Mouse (Mus musculus) small intestine, adult 2 months (tissue): ENCODE measurements at regions not wholly inside any gene's neighbourhood (a gene's known extent, or its start where the extent isn't known, plus 50 kb on each side); places are given as distances from the start of the nearest gene placed in this dataset.

ENCODE experiments used
- H3K27ac ChIP-seq: fragments of 200-500 bp; 2 replicates; pipeline ENCODE4 v1.5.1; 2012; ENCODE audit warnings: low read depth, low read length, control low read depth, inconsistent platforms; ENCODE audit not compliant: insufficient read depth
- H3K27me3 ChIP-seq: fragments of 200-500 bp; 2 replicates; pipeline ENCODE4 v1.6.1; 2012; ENCODE audit warnings: mild to moderate bottlenecking, moderate library complexity, low read length, inconsistent platforms; ENCODE audit not compliant: control insufficient read depth, insufficient read depth
- H3K36me3 ChIP-seq: fragments of 200-500 bp; 2 replicates; pipeline ENCODE4 v1.6.1; 2012; ENCODE audit warnings: mild to moderate bottlenecking, low read length, control low read depth, inconsistent platforms; ENCODE audit not compliant: control insufficient read depth, insufficient read depth
- H3K4me1 ChIP-seq: fragments of 200-500 bp; 2 replicates; pipeline ENCODE4 v1.6.1; 2012; ENCODE audit warnings: low read length, inconsistent platforms, mixed read lengths; ENCODE audit not compliant: control insufficient read depth, insufficient read depth, insufficient read length
- H3K4me3 ChIP-seq: fragments of 200-500 bp; 2 replicates; pipeline ENCODE4 v1.5.1; 2012; ENCODE audit warnings: low read depth, mild to moderate bottlenecking, control low read depth, inconsistent platforms, low read length, moderate library complexity
- CTCF ChIP-seq: fragments of 200-500 bp; IDR thresholded peaks from 2 replicates; pipeline ENCODE4 v1.5.1; 2012; ENCODE audit warnings: low read depth, mild to moderate bottlenecking, control low read depth, inconsistent platforms, low read length, moderate library complexity, mixed read lengths; ENCODE audit not compliant: insufficient replicate concordance, insufficient read length; ENCODE audit errors: extremely low read depth
- POLR2A ChIP-seq: fragments of 200-500 bp; IDR thresholded peaks from 2 replicates; pipeline ENCODE4 v1.6.1; 2012; ENCODE audit warnings: low read depth, mild to moderate bottlenecking, control low read depth, inconsistent platforms, low read length, moderate library complexity
- WGBS: fragments of 180-500 bp; shearing (Covaris S2); methylation state at CpG from one replicate; pipeline ENCODE4 v1.1.7; 2018; 5-methylcytosine and 5-hydroxymethylcytosine counted together

DNA sequence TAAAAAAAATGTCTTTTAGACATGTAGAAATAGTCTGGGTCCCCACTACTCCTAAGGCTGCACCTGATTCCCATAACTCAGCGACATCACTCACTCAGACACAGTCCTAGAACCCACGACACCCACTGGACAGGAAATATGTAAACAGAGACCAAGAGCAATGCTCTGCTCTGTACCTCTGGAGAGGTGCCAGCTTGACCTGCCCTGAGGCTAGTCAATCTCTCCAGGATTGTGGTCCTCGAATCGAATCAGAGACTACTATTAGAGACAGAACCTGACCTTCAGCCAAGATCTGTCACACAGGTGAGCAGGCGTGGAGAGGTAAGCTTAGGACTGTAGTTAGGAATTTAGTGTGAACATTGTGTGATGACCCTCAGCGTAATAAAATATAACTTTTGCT lies 152.7 kb downstream of the Mycn start:
- H3K27ac ChIP-seq = peak overlapping the region; percentile 64
- H3K4me1 ChIP-seq = peaks cover 14% of the 10 kb centered on the region
- H3K4me3 ChIP-seq = no peak overlapping the region
- H3K36me3 ChIP-seq = no peaks in the 10 kb centered on the region
- no peak for TF ChIP-seq POLR2A
- H3K27me3 ChIP-seq = no peaks in the 10 kb centered on the region; the same call in 1 of the 2 replicates
- WGBS = 54% methylated on average over 6 of the region's 6 CpGs

DNA sequence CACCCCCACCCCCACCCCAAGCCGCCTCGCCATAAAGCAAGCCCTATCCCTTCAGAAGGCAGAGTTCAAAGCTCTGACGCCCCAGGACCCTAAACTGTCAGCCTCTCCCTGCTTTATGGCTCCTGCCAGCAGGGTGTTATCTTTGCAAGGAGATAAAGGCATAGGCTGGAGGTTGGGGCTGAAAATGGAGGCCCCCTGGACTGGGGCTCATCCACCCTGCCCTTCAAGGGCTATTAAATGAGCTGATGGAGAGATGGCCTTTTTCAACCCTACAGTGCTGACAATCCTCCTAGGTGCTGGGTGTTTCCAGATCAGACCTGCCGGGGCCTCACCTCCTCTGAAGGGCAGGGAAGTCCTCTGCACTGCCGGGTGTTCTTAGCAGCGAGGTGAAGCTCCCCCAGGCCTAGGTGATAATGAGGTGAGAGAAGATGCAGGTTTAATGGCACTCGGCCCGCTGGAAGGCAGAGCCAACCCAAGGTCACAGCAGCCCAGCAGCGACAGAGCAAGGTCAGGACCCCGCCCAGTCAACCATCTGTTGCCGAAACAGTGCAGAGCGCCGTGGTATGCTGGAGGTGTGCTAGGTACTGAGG lies 153.4 kb downstream of the Mycn start:
- TF ChIP-seq POLR2A (no peak), CTCF (no peak)
- peaks cover 10% of the 10 kb centered on the region for H3K4me1 ChIP-seq
- H3K36me3 ChIP-seq = no peaks in the 10 kb centered on the region
- WGBS = 25% methylated on average over 13 of the region's 13 CpGs
- no peak overlapping the region for H3K4me3 ChIP-seq
- peak overlapping the region; percentile 64 for H3K27ac ChIP-seq
- H3K27me3 ChIP-seq = no peaks in the 10 kb centered on the region; the same call in 1 of the 2 replicates

DNA sequence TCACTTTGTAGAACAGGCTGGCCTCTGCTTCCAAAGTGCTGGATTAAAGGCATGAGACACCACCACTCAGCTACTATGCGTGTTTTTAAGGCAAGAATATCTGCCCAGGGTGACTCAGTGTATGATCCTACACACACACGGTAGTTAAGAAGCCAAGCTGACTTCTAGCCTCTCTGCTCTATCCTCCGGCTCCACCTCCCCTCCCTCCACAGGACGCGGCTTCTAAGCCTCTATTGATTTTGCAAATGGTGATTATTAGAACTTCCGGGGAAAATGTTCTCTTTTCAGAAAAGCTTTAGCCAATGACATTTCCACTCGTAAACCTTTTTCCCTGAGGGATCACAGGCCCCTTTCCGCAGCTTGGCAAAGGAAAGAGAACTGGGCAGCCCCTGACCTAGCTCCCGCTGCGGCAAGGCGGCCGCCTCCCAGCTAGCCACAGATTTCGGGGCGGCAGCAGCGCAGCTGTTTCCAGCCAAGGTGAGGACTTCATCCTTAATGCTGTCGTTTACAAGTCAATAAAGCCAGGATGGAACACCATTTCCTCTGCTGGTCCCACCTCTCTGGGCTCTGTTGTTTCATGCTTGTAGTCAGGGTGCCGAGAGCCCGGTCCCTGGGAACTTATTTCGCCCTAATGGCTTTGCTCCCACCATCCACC lies 154.0 kb downstream of the Mycn start:
- Histone ChIP-seq H3K4me1 (peaks cover 10% of the 10 kb centered on the region), H3K4me3 (peak overlapping the region; percentile 30), H3K27me3 (no peaks in the 10 kb centered on the region; the same call in 1 of the 2 replicates), H3K27ac (peak overlapping the region; percentile 77), H3K36me3 (no peaks in the 10 kb centered on the region)
- 17% methylated on average over 19 of the region's 19 CpGs for WGBS
- TF ChIP-seq POLR2A (no peak), CTCF (no peak)

DNA sequence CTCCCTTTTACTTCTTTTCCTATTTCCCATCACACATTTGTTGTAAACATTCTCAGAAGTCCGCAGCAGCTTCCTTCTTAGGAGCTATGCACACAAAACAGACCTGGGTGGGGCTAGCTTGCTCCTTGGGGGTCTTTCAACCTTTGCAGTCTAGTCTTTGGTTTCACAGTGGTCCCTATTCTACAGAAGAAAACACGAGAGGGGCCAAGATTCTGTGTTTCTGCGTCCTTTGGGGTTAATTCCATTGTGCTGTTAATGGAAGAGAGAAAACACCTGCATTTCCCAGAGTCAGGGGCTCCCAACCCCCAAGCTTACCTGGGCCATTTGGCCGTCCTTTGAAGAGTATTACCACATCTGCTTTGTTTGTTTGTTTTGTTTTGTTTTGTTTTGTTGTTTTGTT lies 154.6 kb downstream of the Mycn start:
- H3K27ac ChIP-seq = peak overlapping the region; percentile 77

DNA sequence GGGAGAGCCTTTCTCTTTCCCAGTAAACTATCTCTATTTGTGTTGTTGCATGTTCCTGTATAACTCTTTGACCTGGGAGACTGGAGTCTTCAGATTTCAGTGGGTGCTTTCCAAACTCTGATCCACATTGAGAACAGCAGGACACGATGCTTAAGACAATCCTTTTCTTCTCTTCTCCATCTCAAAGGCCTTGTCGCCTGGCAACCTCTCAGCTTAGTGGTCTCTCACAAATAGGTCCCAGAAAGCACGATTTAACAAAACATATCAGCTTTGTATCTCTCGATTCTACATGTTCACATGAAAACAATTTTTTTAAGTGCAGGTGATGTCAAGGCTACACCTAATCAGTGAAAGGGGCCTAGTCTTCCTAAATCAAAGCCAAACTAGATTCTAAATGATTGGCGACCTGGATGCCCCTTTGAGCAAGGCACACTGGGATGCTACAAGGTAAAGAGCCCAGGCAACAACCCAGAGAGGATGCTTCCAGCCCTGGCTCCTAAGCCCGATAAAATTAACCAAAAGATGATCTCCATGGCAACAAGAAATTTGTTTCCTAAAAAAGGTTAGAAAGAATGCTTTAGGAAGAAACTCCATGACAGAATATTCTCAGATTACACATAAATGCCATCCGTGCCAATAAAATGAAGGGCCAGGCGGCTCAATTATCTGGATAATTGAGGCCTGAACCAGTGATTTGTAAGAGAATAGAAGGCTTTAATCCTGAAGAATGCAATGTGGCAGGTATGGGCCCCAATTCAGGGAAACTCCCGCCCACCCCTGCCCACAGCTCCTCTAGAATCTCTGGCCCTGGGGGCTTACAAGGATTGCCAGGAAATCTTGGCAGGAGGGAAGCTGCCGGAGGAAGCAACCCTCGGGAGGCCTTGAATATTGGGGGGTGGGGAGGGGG lies 157.8 kb downstream of the Mycn start:
- Histone ChIP-seq H3K27ac (no peak overlapping the region), H3K36me3 (no peaks in the 10 kb centered on the region), H3K4me1 (peaks cover 17% of the 10 kb centered on the region), H3K4me3 (no peak overlapping the region), H3K27me3 (no peaks in the 10 kb centered on the region)
- 90% methylated on average over 11 of the region's 11 CpGs for WGBS
- TF ChIP-seq CTCF = no peak
- TF ChIP-seq POLR2A = no peak

More for the DNA sequence above, 154.6 kb downstream of the Mycn start:
- TF ChIP-seq POLR2A (no peak), CTCF (no peak)
- H3K4me3 ChIP-seq = no peak overlapping the region
- H3K27me3 ChIP-seq = no peaks in the 10 kb centered on the region; the same call in 1 of the 2 replicates
- peaks cover 11% of the 10 kb centered on the region for H3K4me1 ChIP-seq
- H3K36me3 ChIP-seq = no peaks in the 10 kb centered on the region
- 44% methylated on average over 4 of the region's 4 CpGs for WGBS

DNA sequence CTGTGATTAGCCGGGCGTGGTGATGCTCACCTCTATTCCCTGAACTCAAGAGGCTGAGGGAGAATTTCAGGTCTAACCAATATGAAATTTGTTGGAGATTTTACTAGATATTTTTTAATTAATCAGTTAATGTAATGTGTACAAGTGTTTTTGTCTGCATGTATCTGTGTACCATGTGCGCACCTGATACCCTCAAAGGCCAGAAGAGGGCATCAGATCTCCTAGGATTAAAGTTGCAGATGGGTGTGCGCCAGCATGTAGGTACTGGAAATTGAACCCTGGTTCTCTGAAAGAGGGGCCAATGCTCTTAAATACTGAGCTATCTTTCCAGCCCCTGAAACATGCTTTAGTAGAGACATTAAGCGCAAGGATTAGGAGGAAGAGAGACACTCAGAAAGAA lies 160.2 kb downstream of the Mycn start:
- Histone ChIP-seq H3K4me3 (no peak overlapping the region), H3K36me3 (no peaks in the 10 kb centered on the region), H3K27me3 (no peaks in the 10 kb centered on the region), H3K27ac (no peak overlapping the region), H3K4me1 (peaks cover 16% of the 10 kb centered on the region; the same call in 1 of the 2 replicates)
- TF ChIP-seq CTCF = no peak
- TF ChIP-seq POLR2A = no peak
- WGBS = 97% methylated on average over 5 of the region's 5 CpGs
